Mouse (Mus musculus) cerebellum, adult 2 months (tissue): ENCODE data around the gene Lime1.

Source experiments
- CTCF ChIP-seq: fragments of 200-500 bp; IDR thresholded peaks from 2 replicates; pipeline ENCODE4 v1.5.1; 2011; ENCODE audit warnings: low read depth, mild to moderate bottlenecking, control low read depth, low read length, moderate library complexity, borderline replicate concordance; ENCODE audit not compliant: insufficient read depth
- POLR2A ChIP-seq: fragments of 200-500 bp; IDR thresholded peaks from 2 replicates; pipeline ENCODE4 v1.6.1; 2011; ENCODE audit warnings: low read length, control low read depth, borderline replicate concordance; ENCODE audit not compliant: insufficient read depth

- no peak for TF ChIP-seq CTCF
- TF ChIP-seq POLR2A = no peak
These were observed 37.1 kb upstream of the Lime1 start for GRCm38 (mm10) chr2:181342766-181343165.
